Mouse (Mus musculus): Measurements from ENCODE around the gene Cmip.

Cmip gene

GRCm38 (mm10) chr8:117256292-117256938, 449 bp upstream of the Cmip start:
- in situ Hi-C loops (cut with MboI; ENCODE audit: low sequenced_read_pairs), result no loop called here

DNA sequence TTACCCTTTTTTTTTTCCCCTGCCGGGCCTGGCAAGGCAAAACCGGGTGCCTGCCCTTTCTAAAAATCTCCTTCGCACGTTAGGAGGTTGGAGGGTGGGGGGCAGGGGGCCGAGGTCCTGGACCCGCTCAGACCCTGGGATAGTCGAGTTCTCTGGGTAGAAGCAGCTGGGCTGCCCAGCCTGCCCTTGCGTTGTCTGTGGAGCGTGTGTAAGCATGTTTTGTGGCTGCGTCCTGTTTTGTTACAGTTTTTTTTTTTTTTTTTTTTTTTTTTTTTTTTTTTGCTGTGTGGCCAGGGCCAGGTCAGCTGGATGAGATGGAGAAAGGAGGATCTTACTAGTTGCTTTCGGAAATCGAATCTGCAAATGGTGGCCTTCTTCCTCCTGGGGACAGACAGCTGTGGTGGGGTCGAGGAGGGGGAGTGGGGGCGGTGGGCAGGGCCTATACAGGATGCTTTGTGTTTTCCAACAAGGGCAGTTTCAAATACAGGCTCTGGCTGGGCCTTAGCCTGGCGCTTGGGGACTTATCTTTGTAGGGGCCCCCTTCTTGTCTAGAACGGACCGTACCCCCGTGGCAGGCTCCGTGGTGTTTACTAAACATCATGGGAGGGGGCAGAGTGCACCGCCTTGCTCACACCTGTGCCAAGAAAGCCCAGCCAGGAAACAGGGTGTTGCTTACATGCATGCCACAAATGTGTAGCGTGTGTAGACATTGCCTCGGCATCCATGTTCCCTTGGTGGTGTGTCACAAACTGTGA, 1.1 kb downstream of the Cmip start:
- in situ Hi-C loops (cut with MboI; ENCODE audit: low sequenced_read_pairs), result no loop called here

GRCm38 (mm10) chr8:117258576-117259040, 1.7 kb downstream of the Cmip start:
- in situ Hi-C loops (cut with MboI; ENCODE audit: low sequenced_read_pairs), result no loop called here

DNA sequence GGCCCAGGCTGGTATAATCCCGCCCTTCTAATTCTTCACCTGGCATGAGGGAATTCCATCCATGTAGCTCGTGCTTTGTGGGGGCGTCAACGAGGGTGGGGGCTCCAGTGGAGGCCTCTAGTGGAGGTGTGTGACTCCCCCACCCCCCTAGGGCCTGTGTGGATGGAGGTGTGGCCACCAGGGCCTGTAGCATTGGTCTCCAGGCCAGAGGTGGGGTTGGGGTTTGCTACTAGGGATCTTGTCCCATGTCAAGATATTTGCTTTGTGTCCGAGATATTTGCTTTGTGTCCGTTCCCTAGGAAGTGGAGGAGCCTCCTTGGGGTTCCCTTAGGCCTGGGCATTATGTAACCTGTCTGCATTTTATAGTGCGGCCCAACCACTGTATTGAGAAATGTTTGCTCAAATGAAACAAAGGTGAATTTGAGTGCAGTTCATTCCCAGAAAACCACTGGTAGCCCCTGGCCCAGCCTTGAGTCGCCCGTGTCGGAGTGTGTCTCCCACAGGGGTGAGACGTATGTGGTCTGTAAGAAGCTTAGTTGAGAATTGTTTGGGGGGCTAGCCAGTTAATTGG, 2.7 kb downstream of the Cmip start:
- in situ Hi-C loops (cut with MboI; ENCODE audit: low sequenced_read_pairs), result no loop called here

- in situ Hi-C loops (cut with MboI; ENCODE audit: low sequenced_read_pairs), result no loop called here
Measured at GRCm38 (mm10) chr8:117260234-117260929, 3.5 kb downstream of the Cmip start.

DNA sequence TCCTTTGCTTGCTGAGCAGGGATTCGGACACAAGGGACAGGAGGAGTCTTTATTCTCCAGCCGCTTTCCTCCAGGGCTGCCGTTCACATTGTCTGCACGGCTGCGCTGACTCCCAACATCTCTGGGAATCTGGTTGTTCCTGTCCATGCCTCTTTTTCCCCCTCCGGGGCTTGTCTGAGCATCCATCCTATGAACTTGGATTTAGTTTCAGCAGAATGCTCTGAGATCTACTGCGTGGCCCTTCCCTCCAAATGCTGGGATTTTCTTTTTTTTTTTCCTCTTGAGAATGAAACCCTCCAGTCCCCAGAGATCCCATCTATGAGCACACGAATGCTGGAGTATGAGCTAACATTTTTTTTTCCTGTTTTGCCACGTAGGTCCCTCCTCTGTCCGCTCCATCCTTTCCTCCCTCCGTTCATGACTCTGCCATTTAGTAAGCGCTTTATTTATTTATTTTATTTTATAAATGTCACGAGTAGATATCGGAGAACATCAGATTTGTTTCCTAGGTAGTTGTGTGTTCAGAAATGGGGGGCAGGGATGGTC, 4.1 kb downstream of the Cmip start:
- in situ Hi-C loops (cut with MboI; ENCODE audit: low sequenced_read_pairs), result no loop called here

- in situ Hi-C loops (cut with MboI; ENCODE audit: low sequenced_read_pairs), result no loop called here
Measured at GRCm38 (mm10) chr8:117261702-117262101, 4.8 kb downstream of the Cmip start.

DNA sequence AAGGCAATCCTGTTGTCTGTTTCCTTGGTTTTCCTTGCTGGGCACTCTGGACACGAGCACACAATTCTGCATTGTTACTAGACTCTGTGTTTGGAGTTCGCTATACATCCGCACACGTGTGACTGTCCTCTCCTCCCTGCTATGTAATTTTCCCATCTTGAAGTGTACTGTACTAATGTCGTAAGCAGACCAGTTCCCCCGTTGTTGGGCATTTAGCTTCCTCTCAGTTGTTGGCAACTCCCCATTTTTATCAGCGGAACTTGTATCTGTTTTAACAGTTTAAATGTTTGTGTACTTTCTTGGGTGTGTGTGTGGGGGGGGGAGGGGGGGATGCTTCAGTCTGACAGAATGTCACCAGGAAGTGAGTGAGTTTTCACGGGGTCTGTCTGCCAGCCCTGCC, 5.8 kb downstream of the Cmip start:
- in situ Hi-C loops (cut with MboI; ENCODE audit: low sequenced_read_pairs), result no loop called here

GRCm38 (mm10) chr8:117263442-117263841, 6.6 kb downstream of the Cmip start:
- in situ Hi-C loops (cut with MboI; ENCODE audit: low sequenced_read_pairs), result no loop called here

- in situ Hi-C loops (cut with MboI; ENCODE audit: low sequenced_read_pairs), result no loop called here
Measured at GRCm38 (mm10) chr8:117265079-117265478, 8.2 kb downstream of the Cmip start.

DNA sequence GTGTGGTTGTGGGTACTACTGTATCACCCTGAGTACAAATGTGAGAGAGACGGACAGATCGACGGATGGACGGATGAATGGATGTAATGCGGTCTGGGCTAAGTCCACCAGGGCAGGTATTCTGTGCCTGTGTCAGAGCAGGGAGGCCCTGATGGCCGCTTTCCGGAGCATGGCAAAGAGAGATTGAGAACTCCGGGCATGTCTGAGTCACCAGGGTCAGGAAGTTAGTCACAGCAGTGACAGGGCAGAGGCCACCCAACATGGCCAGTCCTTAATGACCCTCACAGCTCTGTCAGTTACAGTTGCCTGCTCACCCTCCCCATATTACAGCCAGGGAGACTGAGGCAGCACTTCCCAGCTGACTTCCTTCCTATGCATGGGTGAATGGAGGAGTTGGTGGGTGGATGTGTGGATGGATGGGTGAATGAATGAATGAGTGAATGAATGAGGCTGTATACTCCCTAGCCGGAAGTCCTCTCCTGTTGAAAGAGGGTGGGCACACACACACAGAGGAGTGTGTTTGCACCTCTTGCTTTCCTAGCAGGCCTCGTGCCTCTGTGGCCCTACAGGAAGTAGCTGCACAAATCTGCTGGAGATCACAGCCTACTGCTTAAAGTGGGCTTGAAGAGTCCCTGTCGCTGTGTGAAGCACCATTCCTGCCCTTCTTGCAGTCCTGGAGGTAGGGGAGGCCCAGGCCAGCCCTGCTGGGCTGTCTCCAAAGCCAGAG, 10.7 kb downstream of the Cmip start:
- in situ Hi-C loops (cut with MboI; ENCODE audit: low sequenced_read_pairs), result no loop called here

- in situ Hi-C loops (cut with MboI; ENCODE audit: low sequenced_read_pairs), result no loop called here
Measured at GRCm38 (mm10) chr8:117278234-117278633, 21.4 kb downstream of the Cmip start.

DNA sequence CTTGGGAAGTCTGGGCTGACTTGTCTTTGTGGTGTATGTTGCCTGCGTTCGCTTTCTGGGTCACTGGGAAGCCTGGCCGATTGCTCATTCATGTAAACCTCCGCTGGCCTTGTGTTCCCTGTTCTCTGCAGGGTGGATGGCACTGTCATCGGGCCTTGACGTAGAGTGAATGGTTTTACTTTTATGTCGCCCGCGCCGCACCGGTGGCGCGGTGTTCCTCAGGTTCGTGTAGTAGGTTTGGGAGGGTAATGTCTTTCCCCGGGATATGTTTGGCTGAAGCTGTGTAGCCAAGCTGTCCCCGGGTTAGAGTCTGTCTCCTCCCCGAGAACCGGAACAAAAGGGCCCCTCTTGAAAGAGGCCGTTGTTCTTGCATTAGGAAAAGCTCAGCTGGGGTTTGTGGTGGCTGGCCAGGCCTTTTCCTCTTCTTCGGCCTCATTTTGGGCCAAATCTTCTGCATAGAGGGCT, 21.8 kb downstream of the Cmip start:
- in situ Hi-C loops (cut with MboI; ENCODE audit: low sequenced_read_pairs), result no loop called here

GRCm38 (mm10) chr8:117280488-117280887, 23.6 kb downstream of the Cmip start:
- in situ Hi-C loops (cut with MboI; ENCODE audit: low sequenced_read_pairs), result no loop called here

DNA sequence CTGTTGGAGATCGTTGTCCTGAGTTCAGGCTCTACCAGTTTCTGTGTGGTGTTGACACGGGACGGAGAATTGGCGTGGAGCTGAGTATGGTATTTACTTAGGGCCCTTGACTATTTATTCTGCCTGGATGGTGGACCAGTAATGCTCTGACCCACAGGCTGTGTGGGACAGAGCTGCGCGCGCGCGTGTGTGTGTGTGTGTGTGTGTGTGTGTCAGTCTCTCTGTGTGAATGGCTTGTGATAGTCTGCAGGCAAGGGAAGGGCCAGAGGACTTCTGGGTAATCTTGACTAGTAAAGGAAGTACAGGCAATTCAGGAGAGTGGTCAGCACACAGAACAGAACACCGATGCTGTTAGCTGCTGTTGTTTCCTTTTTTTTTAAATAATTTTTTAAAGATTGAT, 24.8 kb downstream of the Cmip start:
- in situ Hi-C loops (cut with MboI; ENCODE audit: low sequenced_read_pairs), result no loop called here

DNA sequence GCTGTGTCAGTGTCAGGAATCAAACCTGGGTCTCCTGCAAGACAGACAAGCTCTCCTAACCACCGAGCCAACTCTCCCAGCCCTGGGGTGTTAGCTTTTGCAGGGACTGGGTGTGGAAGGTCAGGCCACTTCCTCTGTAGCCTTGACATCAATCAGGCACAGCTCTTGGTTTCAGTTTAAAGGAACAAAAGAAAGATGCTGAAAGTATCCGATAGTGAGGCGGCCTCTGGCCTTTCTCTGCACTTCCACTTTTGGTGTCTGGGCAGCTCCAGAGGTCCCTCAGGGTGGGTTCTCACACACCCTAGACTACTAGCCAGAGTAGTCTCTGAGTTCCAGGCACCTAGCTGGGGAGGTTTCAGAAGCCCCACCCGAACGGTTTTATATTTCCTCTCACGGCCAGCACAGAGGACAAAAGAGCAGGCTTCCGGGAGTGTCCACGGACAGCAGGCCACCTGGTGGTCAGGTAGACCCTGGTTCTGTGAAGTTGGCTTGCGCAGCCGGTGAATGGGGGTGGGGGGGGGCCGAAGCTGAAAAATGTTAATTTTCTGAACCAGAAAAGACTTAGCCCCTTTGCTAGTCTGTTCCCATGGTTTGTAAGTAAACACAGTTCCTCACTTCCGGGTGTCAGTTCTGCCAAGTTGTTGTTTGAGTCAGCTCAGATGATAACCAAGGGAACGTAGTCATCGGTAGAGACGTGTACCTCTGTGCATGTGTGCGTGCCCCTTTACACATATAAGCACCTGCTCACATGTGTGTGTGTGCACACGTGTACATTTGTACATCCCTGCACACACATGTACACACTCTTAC, 25.5 kb downstream of the Cmip start:
- in situ Hi-C loops (cut with MboI; ENCODE audit: low sequenced_read_pairs), result no loop called here

- in situ Hi-C loops (cut with MboI; ENCODE audit: low sequenced_read_pairs), result no loop called here
Measured at GRCm38 (mm10) chr8:117284768-117285484, 28.1 kb downstream of the Cmip start.

GRCm38 (mm10) chr8:117287966-117288365, 31.1 kb downstream of the Cmip start:
- in situ Hi-C loops (cut with MboI; ENCODE audit: low sequenced_read_pairs), result no loop called here

- in situ Hi-C loops (cut with MboI; ENCODE audit: low sequenced_read_pairs), result no loop called here
Measured at GRCm38 (mm10) chr8:117289016-117289415, 32.2 kb downstream of the Cmip start.

Data from CH12F3 (cell line).